Mouse (Mus musculus) stomach, embryonic 14.5 days (tissue): ENCODE results near the gene Itpr2. TPM values are rescaled to one million over a fixed set of nuclear protein-coding genes. Genes with fewer than 3 reads are reported as not detected.
"Not testable (repeated sequence)": the region's sequence is repeated elsewhere in the genome, so short reads cannot be mapped to it uniquely, and the experiment has no call there.

ENCODE experiments used
- ATAC-seq: fragments of 200-750 bp; cut with Nextera tagmentation; 2 replicates; pipeline ENCODE4 v1.8.0; 2017; ENCODE audit warnings: low read depth, moderate TSS enrichment; ENCODE audit not compliant: insufficient number of reproducible peaks, insufficient read depth, low FRiP score
- H3K27ac ChIP-seq: fragments of 300-500 bp; sonication (generic); 2 replicates; pipeline ENCODE4 v1.5.1; 2014; ENCODE audit warnings: mild to moderate bottlenecking, low read length, moderate library complexity, mixed read lengths
- H3K27me3 ChIP-seq: fragments of 300-500 bp; sonication (generic); 2 replicates; pipeline ENCODE4 v1.6.1; 2014; ENCODE audit warnings: low read length, control low read depth, mixed read lengths; ENCODE audit not compliant: control insufficient read depth, insufficient read depth
- H3K36me3 ChIP-seq: fragments of 300-500 bp; sonication (generic); 2 replicates; pipeline ENCODE4 v1.6.1; 2014; ENCODE audit warnings: mild to moderate bottlenecking, control low read depth, low read length, moderate library complexity, mixed read lengths; ENCODE audit not compliant: control insufficient read depth, insufficient read depth
- H3K4me1 ChIP-seq: fragments of 300-500 bp; sonication (generic); 2 replicates; pipeline ENCODE4 v1.6.1; 2014; ENCODE audit warnings: low read length, control low read depth, mixed read lengths; ENCODE audit not compliant: control insufficient read depth, insufficient read depth
- H3K4me2 ChIP-seq: fragments of 300-500 bp; sonication (generic); replicated peaks from 2 replicates; pipeline ENCODE4 v1.6.1; 2014; ENCODE audit warnings: low read depth, low read length, control low read depth
- H3K4me3 ChIP-seq: fragments of 300-500 bp; sonication (generic); 2 replicates; pipeline ENCODE4 v1.5.1; 2014; ENCODE audit warnings: low read depth, low read length, control low read depth
- H3K9ac ChIP-seq: fragments of 300-500 bp; sonication (generic); replicated peaks from 2 replicates; pipeline ENCODE4 v1.6.1; 2014; ENCODE audit warnings: low read depth, mild to moderate bottlenecking, control low read depth, low read length, moderate library complexity, mixed read lengths
- H3K9me3 ChIP-seq: fragments of 300-500 bp; sonication (generic); 2 replicates; pipeline ENCODE4 v1.6.1; 2016; ENCODE audit warnings: low read depth, low read length, control low read depth; ENCODE audit not compliant: control insufficient read depth
- WGBS: fragments of 180-500 bp; shearing (Covaris S2); extraction: QIAGEN DNeasy Blood & Tissue Kit; methylation state at CpG from one replicate; pipeline ENCODE4 v1.1.7; 2014; 5-methylcytosine and 5-hydroxymethylcytosine counted together
- polyA plus RNA-seq: library from polyadenylated mRNA; unstranded; fragments of >200 nt; fragmentation: Nextera tagmentation; extraction: Ambion mirVana; gene quantifications from 2 replicates; pipeline ENCODE4 v1.2.1, GENCODE M21; 2014

The Itpr2 gene
- polyA plus RNA-seq, 1 experiment from 2014 or later, result 10.0 TPM

- WGBS, result 79% methylated on average over 6 of the region's 6 CpGs
- Histone ChIP-seq H3K36me3 (no peaks in the 10 kb centered on the region), H3K4me1 (no peaks in the 10 kb centered on the region), H3K27me3 (no peaks in the 10 kb centered on the region), H3K4me3 (no peak overlapping the region), H3K9me3 (no peaks in the 10 kb centered on the region), H3K9ac (no peak overlapping the region), H3K4me2 (no peak overlapping the region), H3K27ac (no peak overlapping the region)
- no peak for ATAC-seq
These were observed 28.6 kb downstream of the Itpr2 start for GRCm38 (mm10) chr6:146473216-146473955.

- Histone ChIP-seq H3K9me3 (no peaks in the 10 kb centered on the region), H3K4me2 (no peak overlapping the region), H3K36me3 (no peaks in the 10 kb centered on the region), H3K4me1 (no peaks in the 10 kb centered on the region), H3K9ac (no peak overlapping the region), H3K27me3 (no peaks in the 10 kb centered on the region), H3K4me3 (no peak overlapping the region), H3K27ac (no peak overlapping the region)
- 57% methylated on average over 4 of the region's 4 CpGs for WGBS
- no peak for ATAC-seq
These were observed 31.6 kb downstream of the Itpr2 start for GRCm38 (mm10) chr6:146470378-146470777.

GRCm38 (mm10) chr6:146469936-146470335 is 32.1 kb downstream of the Itpr2 start:
- Histone ChIP-seq H3K4me1 (no peaks in the 10 kb centered on the region), H3K9me3 (no peaks in the 10 kb centered on the region), H3K9ac (no peak overlapping the region), H3K36me3 (no peaks in the 10 kb centered on the region), H3K4me2 (no peak overlapping the region), H3K4me3 (no peak overlapping the region), H3K27ac (no peak overlapping the region), H3K27me3 (no peaks in the 10 kb centered on the region)
- WGBS, result 86% methylated on average over 2 of the region's 2 CpGs
- no peak for ATAC-seq

- no peak overlapping the region for H3K4me2 ChIP-seq
- H3K9me3 ChIP-seq, result no peaks in the 10 kb centered on the region
- no peaks in the 10 kb centered on the region for H3K4me1 ChIP-seq
- ATAC-seq, result no peak
- no peak overlapping the region for H3K27ac ChIP-seq
- H3K27me3 ChIP-seq, result no peaks in the 10 kb centered on the region
- no peaks in the 10 kb centered on the region for H3K36me3 ChIP-seq
- H3K4me3 ChIP-seq, result no peak overlapping the region
- 59% methylated on average over 8 of the region's 8 CpGs for WGBS
- no peak overlapping the region for H3K9ac ChIP-seq
These were observed 33.7 kb downstream of the Itpr2 start for GRCm38 (mm10) chr6:146468361-146468760.

GRCm38 (mm10) chr6:146464645-146465042 is 37.4 kb downstream of the Itpr2 start:
- H3K4me3 ChIP-seq, H3K9me3 ChIP-seq, H3K4me1 ChIP-seq, H3K36me3 ChIP-seq, ATAC-seq, H3K27ac ChIP-seq, H3K9ac ChIP-seq, H3K27me3 ChIP-seq, H3K4me2 ChIP-seq: not testable (repeated sequence)
- WGBS, result 91% methylated on average over 2 of the region's 2 CpGs

- Histone ChIP-seq H3K36me3 (no peaks in the 10 kb centered on the region), H3K4me3 (no peak overlapping the region), H3K27ac (no peak overlapping the region), H3K9ac (no peak overlapping the region), H3K27me3 (no peaks in the 10 kb centered on the region), H3K9me3 (no peaks in the 10 kb centered on the region), H3K4me1 (no peaks in the 10 kb centered on the region), H3K4me2 (no peak overlapping the region)
- no peak for ATAC-seq
- WGBS, result 62% methylated on average over 8 of the region's 8 CpGs
These were observed 37.9 kb downstream of the Itpr2 start for GRCm38 (mm10) chr6:146464014-146464644.

GRCm38 (mm10) chr6:146460936-146461335 is 41.1 kb downstream of the Itpr2 start:
- Histone ChIP-seq H3K9me3 (no peaks in the 10 kb centered on the region), H3K4me2 (no peak overlapping the region), H3K36me3 (no peaks in the 10 kb centered on the region), H3K27ac (no peak overlapping the region), H3K27me3 (no peaks in the 10 kb centered on the region), H3K9ac (no peak overlapping the region), H3K4me3 (no peak overlapping the region), H3K4me1 (no peaks in the 10 kb centered on the region)
- WGBS, result 44% methylated on average over 8 of the region's 8 CpGs
- ATAC-seq, result 0 out of 2 replicates have a peak, but pooled peaks have one; percentile 69

GRCm38 (mm10) chr6:146458436-146458835 is 43.6 kb downstream of the Itpr2 start:
- Histone ChIP-seq H3K27ac (no peak overlapping the region), H3K36me3 (no peaks in the 10 kb centered on the region), H3K4me3 (no peak overlapping the region), H3K4me2 (no peak overlapping the region), H3K9me3 (no peaks in the 10 kb centered on the region), H3K9ac (no peak overlapping the region), H3K4me1 (no peaks in the 10 kb centered on the region), H3K27me3 (no peaks in the 10 kb centered on the region)
- no peak for ATAC-seq
- 47% methylated on average over 5 of the region's 5 CpGs for WGBS
